Mouse (Mus musculus) spleen, embryonic (tissue): ENCODE data around the gene Hjurp.
"Not testable (repeated sequence)": the region's sequence is repeated elsewhere in the genome, so short reads cannot be mapped to it uniquely, and the experiment has no call there.

Source experiments
- CTCF ChIA-PET: fragments of 350-600 bp; sonication (Branson Sonifier 250); formaldehyde crosslinking; loops from one replicate; lab custom pipeline; 2022; lab: Charles Lee

Gene Hjurp

DNA sequence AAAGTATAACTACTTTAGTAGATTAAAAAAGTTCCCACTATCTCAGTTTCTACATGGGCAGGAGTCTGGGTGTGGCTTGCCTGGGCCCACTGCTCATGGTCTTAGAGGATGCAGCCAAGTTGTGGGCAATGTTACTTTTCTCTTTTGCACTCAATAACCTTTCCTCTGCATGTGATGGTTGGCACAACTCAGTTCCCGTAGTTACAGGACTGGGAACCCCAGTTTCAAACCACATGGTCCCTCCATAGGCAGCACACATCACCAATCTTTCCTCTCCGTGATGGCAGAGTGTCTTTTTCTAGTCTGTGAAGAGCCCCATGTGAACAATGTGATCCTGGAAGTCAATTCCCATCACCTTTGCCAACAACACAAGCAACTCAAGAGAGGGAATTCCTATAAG lies 50.0 kb downstream of the Hjurp start:
- CTCF ChIA-PET = no interaction called here

DNA sequence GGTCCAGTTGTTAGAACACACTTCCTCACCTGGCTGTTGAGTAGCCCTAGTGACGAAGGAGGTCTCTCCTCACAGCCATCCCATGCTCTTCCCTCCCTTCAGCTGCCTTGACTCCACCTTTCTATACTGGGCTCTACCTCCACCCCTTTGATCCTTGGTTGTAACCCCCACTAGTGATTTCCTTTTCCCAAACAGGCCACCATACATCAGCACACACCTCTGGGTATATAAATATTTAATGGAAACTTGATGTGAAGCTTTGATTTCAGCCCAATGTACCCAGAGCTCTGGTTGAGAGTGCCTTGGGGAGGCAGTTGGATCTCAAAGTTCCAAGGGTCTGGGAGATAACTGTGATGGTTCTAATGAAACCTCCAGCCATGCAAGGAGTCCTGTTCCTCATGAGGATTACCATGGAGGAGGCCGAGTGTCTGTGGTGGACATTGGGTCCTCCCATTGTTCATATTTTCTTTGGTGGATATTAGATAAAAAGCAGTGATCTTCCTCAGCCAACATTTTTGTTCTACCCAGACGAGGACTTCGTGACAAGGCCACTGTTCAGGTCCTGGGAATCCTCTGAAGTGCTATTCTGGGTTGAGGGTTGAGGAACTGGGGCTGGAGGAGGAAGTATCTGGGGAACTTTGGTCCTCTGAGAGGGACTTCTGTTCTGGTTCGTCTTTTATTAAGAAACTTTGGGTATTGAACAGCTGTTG lies 50.6 kb downstream of the Hjurp start, which contains the start of gene Mroh2a:
TSS of gene Mroh2a (plus strand) at position 317 of the 710 bp plus-strand sequence.
- CTCF ChIA-PET = no interaction called here

DNA sequence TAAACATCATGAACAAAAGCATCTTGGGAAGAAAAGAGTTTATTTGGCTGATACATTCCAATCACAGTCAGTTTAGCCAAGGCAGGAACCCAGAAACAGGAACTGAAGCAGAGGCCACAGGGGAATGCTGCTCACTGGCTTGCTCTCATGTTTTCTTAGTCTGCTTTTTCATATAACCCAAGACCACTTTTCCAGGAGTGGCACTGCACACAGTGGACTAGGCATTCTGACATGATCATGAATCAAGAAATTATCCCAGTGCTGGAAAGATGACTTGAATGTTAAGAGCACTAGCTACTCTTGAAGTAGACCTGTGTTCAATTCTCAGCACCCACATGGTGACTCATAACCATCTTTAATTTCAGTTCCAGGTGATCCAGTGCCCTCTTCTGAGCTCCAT lies 51.7 kb downstream of the Hjurp start:
- CTCF ChIA-PET = no interaction called here

DNA sequence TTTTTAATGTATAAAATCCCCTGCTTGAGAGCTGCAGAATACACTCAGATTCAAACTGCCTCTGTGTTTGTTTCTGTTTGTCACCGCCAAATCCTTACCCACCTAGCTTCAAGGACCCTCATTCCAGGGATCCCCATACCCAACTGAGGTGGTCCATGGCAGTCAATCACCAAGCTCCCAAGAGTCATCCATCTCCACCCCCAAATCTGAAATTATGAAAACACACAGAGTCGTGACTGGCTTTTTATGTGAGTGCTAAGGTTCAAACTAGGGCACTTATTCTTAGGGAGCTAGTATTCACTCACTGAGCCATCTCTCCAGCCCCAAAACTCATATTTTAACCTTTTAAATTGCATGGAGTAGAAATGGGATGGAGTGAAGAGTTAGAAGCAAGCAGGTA lies 52.1 kb downstream of the Hjurp start:
- CTCF ChIA-PET = not testable (repeated sequence)

DNA sequence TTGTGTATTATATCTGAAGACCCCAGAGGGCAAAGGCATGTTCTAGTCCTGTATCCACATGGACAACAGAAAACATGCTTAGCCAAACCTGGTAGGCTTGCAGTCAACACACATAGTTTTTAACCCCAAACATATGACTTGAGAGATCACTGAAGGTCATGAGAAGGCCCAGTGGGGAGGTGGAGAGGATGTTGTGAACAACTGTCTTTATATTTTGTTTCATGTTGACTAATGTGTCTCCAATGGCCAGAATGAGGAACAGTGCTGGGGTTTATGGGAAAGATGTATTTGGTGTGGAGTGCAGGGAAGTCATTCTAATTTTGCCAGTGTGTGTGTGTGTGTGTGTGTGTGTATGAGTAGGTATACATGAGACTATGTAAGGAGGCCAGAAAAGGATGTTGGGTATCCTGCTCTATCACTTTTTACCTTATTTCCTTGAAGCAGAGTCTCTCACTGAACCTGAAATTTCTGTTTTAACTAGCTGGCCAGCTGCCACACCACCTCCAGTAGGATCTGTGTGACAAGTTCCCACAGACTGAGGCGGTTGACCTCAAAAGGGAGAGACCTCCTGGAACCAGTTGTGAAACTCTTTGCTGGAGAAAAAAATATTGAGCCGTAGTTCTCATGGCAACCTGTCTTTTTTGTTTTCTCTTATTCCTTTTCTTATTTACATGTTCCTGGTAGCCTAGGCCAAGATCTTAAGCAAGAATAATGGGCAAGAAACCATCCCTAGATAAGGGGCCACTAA lies 53.2 kb downstream of the Hjurp start:
- CTCF ChIA-PET = no interaction called here

DNA sequence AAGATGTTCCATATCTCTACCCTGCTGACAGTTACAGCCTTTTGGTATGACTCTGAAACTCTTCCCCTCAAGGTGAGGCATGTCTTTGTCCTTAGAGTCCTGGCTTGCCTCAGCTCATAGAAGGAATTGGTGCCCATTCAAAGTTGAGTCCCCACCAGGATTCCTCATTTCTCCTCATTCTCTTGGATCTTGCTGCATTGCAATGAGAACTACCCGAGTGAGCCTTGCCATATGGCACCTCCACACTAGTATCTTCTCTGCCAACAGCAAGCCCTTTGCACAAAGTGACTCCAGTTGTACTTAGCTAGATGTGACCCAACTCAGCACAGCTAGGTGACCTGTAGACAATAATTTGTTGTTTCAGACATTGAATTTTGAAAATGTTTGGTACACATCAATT lies 53.8 kb downstream of the Hjurp start:
- CTCF ChIA-PET = no interaction called here

DNA sequence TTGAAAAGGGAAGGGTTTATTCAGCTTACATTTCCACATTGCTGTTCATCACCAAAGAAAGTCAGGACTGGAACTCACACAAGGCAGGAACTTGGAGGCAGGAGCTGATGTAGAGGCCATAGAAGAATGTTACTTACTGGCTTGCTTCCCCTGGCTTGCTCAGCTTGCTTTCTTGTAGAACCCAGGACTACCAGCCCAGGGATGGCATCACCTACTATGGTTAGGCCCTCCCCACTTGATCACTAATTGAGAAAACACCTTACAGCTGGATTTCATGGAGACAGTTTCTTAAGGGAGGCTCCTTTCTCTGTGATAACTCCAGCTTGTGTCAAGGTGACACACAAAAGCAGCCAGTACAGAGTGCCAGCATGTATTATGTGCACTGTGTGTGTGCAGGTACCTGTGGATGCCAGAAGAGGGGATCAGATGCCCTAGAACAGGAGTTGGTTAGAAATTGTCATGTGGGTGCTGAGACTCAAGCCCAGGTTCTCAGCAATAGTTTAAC lies 54.4 kb downstream of the Hjurp start:
- CTCF ChIA-PET = interaction anchor here (0.6 kb wide), 3 partner anchors 53 to 933 kb away, joined by 4 to 7 read pairs (median 4); no protein-coding TSS in a partner anchor

DNA sequence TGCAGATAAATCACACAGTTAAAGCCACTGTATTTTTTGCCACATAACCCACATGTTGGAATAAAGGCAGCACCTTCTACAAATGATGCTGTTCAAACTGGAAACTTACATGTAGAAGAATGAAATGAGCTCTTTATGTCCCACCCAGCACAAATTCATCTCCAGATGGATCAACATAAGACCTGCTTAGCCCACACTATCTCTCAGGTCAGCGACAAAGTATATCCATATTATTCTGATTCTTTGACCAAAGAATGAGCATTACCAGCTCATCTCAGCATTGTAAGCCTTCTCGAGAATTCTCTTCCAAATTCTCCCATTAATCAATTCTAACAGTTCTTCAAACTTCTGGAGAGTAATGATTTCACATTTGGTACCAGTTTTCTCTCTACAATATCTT lies 55.2 kb downstream of the Hjurp start:
- CTCF ChIA-PET = no interaction called here

DNA sequence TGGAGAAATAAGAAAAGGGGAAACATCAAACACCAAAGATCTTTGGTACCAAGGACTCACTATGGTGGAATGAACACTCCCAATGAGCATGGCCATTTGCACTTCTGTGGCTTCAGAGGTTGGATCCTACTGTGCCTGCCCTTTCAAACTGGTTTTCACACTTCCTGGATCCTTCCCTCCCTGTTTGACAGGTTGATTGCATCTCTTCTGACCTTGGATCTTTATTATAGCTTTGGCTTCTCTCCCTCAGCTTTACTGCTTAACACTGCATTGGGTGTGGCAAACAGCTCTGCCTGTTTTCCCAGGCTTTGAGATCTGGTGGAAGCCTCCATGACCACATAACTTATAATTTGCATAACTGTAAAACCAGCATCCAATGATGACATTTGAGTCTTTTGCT lies 57.1 kb downstream of the Hjurp start:
- CTCF ChIA-PET = no interaction called here

DNA sequence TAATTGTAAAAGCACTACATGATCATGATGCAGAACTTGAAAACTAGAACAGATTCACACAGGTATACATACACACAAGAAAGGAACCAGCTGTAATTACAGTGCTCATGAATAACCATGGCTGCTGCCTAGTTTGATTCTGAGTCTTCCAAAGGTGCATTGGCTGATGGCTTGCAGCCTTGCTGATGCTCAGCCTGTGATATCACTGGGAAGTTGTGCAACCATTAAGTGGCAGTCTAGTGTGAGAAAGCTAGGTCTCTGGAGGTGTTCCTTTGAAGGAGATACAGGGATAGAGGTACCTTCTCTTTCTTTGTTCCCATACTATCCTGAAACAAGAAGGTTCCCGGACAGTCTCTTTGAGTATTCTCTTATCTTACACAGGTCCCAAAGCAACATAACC lies 58.4 kb downstream of the Hjurp start:
- CTCF ChIA-PET = no interaction called here

DNA sequence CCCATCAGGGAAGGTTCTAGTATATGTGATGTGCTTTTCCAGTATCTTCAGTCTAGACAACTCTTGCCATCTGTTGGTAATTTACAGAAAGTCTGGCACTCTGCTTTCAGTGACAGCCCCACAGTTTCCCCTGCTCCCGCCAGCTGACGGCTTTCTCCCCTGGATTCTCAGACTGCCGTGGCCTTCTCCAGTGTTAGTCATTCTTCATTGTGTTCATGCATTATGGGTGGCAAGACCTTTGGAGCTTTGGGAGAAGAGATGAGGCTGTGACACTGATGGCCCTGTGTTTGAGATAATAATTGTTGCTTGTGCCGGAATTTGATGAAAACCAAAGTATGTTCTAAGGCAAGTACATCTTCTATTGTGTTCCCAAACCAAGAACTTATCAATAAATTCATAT lies 58.8 kb downstream of the Hjurp start:
- CTCF ChIA-PET = no interaction called here

DNA sequence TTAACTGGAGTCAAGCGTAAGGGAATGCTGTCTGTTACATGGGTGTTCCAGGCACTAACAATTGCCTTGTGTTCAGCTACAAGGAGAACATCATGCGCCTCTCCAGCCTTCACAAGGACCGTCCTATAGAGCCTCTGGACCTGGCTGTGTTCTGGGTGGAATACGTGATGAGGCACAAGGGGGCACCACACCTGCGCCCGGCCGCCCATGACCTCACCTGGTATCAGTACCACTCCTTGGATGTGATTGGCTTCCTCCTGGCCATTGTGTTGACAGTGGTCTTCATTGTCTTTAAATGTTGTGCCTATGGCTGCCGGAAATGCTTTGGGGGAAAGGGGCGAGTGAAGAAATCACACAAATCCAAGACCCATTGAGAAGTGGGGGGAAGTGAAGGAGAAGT lies 59.4 kb downstream of the Hjurp start:
- CTCF ChIA-PET = no interaction called here

DNA sequence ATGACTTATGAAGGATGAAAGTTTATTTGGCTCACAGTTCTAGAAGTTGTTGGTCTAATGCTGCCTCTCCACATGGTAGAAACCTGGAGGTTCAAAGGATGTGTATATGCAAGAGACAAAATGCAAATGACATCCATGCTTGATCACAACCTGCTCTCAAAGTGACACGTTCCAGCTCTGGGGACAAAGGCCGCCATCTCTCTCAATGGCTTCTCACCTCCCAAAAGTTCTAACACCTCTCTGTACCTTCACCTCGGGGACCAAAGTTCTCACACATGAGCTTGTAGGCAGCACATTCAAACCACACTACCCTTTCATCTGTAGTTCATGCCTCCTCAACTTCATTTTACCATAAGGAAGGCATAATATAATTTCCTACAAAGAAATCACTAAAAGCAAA lies 59.9 kb downstream of the Hjurp start:
- CTCF ChIA-PET = no interaction called here

DNA sequence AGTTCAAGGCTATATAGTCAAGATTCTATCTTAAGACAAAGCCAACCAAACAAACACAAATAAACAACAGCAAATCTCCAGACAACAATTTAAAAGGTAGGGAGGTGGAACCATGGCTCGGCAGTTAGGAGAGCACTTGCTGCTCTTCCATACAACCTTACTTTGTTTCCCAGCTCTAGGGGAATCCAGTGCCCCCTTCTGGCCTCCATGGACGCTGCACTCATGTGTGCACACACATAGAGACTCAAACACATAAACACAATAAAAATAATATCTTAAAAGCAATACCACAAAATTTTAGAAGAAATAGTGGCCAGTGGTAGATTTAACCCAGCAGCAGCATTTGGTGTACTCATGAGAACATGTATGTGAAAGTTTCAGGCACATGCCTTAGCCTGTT lies 60.3 kb downstream of the Hjurp start:
- CTCF ChIA-PET = no interaction called here

DNA sequence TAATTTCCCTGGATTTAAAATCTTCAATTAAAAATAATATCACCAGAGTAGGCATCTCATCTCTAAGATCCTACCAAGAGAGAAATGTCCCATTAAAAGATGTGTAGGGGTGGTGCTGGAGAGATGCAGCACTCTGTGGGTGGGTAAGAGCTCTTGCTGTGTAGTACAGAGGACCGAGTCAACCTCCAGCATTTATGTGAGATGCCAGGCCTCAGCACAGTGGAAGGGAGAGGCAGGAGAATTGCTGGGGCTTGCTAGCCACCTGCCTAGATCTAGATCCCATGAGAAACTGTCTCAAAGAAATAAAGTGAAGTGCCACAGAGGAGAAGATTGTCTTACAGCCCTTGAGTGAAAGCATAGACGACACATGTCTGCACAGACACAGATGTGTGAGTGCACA lies 60.9 kb downstream of the Hjurp start:
- CTCF ChIA-PET = no interaction called here

DNA sequence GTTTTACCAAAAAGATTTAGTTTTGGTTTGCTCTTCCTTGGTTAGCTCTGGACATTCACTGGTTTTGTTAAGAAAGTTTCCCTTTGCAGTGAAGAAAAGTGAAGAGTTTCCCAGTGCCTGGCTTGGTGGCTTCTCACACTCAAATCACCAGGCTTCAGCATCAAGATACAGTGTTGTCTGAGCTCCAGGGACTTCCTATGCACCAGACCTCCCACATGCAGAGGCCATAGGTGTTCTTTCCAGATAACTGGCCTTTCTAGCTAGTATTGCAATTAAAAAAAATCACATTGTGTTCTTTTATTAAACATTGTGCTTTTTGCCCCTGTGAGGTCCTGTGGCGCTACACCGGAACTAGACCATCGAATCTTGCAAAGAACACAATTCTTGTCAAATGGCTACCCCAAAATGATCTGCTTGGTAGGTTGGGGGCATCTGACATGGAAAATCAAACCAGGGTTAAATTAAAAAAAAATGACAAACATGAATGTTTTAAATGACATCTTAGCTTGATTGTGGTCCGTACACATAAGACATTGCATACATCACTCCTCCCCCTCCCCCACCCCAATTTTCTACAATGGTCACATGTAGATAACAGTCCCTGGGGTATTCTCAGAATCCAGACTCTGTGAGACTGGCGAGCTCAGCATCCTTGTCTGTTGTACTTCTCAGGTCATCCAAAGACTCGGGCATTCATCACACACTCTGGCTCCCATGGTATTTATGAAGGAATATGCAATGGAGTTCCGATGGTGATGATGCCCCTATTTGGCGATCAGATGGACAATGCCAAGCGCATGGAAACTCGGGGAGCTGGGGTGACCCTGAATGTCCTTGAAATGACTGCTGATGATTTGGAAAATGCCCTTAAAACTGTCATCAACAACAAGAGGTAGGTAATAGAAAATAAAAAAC lies 61.7 kb downstream of the Hjurp start:
- CTCF ChIA-PET = no interaction called here

DNA sequence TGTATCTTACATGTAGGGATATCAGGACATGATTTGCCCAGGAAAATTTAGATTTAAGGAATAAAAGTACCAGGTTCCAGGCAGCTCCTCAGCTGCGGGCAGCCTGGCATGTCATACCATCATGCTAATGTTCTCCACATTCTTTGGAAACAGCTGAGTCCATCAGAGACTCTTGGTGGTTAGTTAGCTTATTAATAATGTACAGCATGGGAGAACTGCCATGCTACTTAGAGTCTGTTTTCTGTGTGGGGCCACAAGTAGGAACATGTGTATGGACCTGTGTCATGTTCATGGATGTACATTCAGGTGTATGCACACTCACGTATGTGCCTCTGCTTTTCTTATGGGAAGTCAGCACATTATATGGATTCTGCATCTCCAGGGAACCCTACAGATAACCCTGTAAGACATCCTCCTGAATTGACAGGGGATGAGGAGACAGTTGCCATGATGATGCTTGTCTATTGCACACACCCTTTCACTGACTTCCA lies 62.9 kb downstream of the Hjurp start:
- CTCF ChIA-PET = no interaction called here

DNA sequence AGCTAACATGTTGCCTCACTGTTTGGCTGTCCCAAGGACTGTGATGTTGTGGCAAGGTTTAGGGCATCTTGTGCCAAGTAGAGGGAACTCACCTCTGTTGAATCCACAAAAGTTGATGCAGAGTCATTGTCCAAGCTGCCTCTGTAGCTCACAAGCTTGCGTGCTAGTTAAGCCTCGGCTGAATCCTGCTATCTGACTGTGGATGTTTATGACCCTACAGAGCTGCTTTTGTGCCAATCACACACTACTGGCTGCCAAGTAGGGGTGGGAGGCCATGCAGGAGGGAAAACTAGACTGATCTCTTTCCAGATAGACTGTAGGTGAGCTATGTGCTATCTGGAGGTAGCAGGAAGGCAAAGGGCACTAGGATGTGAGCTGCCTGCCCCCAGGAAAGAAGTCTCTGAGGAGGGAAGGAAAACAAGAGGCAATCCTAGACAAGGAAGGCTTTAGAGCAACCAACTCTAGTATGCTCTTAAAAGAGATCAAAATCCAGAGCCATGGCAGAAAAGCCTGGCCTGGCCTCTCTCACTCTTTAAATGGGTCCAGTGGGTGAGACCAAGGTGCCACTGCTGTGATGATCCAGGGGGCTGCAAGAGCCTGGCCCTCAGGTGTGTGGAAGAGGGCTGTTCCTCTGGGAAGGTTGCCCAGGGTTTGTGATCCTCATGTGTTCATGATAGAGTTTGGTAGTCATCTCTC lies 63.5 kb downstream of the Hjurp start:
- CTCF ChIA-PET = no interaction called here

DNA sequence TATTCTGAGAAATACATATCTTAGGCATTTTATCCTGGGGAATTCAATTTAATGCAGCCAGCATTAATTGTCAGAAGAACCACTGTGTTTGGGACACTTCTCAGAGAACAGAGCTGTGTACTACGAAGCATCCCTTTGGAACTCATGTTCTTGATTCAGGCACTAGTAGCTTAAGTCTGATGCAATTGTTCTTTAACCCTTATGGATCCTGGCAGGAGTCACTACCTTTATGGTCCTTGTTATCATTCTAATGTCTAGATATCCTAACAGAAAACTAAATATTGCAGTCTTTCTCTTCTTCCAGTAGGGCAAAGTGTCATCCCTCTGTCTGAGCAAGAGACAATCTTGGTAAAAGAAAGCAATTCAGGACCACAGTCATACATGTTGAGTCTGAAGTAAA lies 64.4 kb downstream of the Hjurp start:
- CTCF ChIA-PET = no interaction called here
